ENCODE assay signal across 14 mouse cellular contexts in the genomic region with DNA sequence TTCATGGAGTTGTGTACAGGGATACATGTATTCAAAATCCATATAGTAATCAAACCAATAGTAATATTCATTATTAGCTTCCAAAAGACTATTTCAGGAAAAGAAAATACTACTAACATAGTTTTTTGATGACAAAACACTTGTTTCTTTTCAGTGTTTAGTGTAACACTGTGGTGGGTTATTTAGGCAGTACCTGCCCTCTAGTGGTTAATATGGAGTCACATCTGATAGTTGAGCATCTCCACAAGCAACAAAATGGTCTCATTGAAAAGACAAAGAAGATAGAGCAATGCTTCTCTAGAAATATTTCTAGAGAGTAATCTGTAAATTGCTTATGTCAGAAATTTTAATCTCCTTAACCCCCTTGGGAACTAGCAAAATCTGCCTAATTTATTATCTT. TPM values are rescaled to one million over a fixed set of nuclear protein-coding genes. Genes with fewer than 3 reads are reported as not detected.
DNase-seq lines count a peak whose midpoint lies in the region; ATAC-seq and TF ChIP-seq lines count a peak whose summit lies in the region.
"Had no signal": no experiment of that assay in that cellular context is flagged by ENCODE, and none has a peak within 500 bp of the region (broad histone marks: within the 10 kb centered on the region; RNA-seq: fewer than 3 reads in every experiment).

No protein-coding gene starts in this region.

- no peaks in the 10 kb centered on the region for H3K27me3 ChIP-seq in lung, embryonic 14.5 days (ENCODE audit: insufficient read depth, low read length)

- H3K4me2 ChIP-seq in lung, embryonic 14.5 days, result no peak overlapping the region

- H3K36me3 ChIP-seq in lung, embryonic 14.5 days (ENCODE audit: insufficient read depth), result peaks cover 75% of the 10 kb centered on the region

- no peak for DNase-seq in frontal cortex, postnatal 14 days (ENCODE audit: low spot score in 2 of 2)
- DNase-seq in lung, embryonic 14.5 days, result peak; percentile 57
- no peak for DNase-seq in lung, adult 2 months
- peak; percentile 64 for DNase-seq in adipocyte (ENCODE audit: low spot score)
- peak; percentile 42 for DNase-seq in retina, postnatal 1 day
- no peak for DNase-seq in urinary bladder, adult 2 months (ENCODE audit: low spot score)
- DNase-seq in adrenal gland, postnatal 4 days (ENCODE audit: low spot score in 2 of 2), result no peak
- DNase-seq: cerebellum, postnatal 25 days; layer of hippocampus, postnatal 36 days; thymus, adult 2 months had no signal

- H3K9me3 ChIP-seq in lung, embryonic 14.5 days (ENCODE audit: low read depth, low read length), result no peaks in the 10 kb centered on the region

- TF ChIP-seq CTCF in lung, embryonic 14.5 days (IDR thresholded peaks at IDR 0.05; ENCODE audit: low read depth), result peak; percentile 64
- TF ChIP-seq CTCF in lung, adult 2 months (IDR thresholded peaks at IDR 0.05; ENCODE audit: insufficient read depth, low read length), result no peak

- no peak overlapping the region for H3K4me3 ChIP-seq in lung, embryonic 14.5 days (ENCODE audit: low read depth, low read length)
- H3K4me3 ChIP-seq in lung, adult 2 months (replicated peaks; ENCODE audit: extremely low read depth, low read depth, low read length), result no peak overlapping the region

- H3K4me1 ChIP-seq in lung, embryonic 14.5 days (ENCODE audit: insufficient read depth), result no peaks in the 10 kb centered on the region
- H3K4me1 ChIP-seq in lung, adult 2 months (ENCODE audit: control insufficient read depth, insufficient read depth, low read length), result no peaks in the 10 kb centered on the region

- H3K27ac ChIP-seq in lung, embryonic 14.5 days (ENCODE audit: low read depth), result no peak overlapping the region

- no peak overlapping the region for H3K9ac ChIP-seq in lung, embryonic 14.5 days

- ATAC-seq in frontal cortex, adult (ENCODE audit: low TSS enrichment), result peak; percentile 46; the same call in 1 of the 2 replicates
- ATAC-seq in lung, embryonic 14.5 days (ENCODE audit: insufficient read depth), result no peak

- no peak for TF ChIP-seq POLR2A in lung, adult 2 months (IDR thresholded peaks at IDR 0.05; ENCODE audit: borderline replicate concordance, extremely low read depth, low read depth, low read length)

RNA-seq across cellular contexts. Expression of gene Exoc1, which starts 11.7 kb away (rescaled TPM):
- polyA plus RNA-seq in lung, embryonic 14.5 days (2014; fragmentation: Nextera tagmentation; extraction: Ambion mirVana), result 37.6 and 38.6 TPM in 2 replicates
- 16.1 and 26.3 TPM in 2 replicates for polyA plus RNA-seq in lung, adult 2 months (2012; rRNA removed)
- polyA plus RNA-seq in urinary bladder, adult 2 months (2012; rRNA removed), result 54.8 and 62.0 TPM in 2 replicates
- total RNA-seq in adrenal gland, postnatal 4 days (2021), result 10 to 100 TPM; 76.9 to 77.7 TPM

RNA-seq across cellular contexts. Expression of gene Cep135, which starts 47.7 kb away (rescaled TPM):
- 9.4 and 9.6 TPM in 2 replicates for polyA plus RNA-seq in lung, embryonic 14.5 days (2014; fragmentation: Nextera tagmentation; extraction: Ambion mirVana)
- polyA plus RNA-seq in lung, adult 2 months (2012; rRNA removed), result 1.3 and 1.8 TPM in 2 replicates
- 3.6 and 3.9 TPM in 2 replicates for polyA plus RNA-seq in urinary bladder, adult 2 months (2012; rRNA removed)
- total RNA-seq in adrenal gland, postnatal 4 days (2021), result 1 to 10 TPM; 8.4 to 9.0 TPM

RNA-seq across cellular contexts. Expression of gene Gm7271, which starts 57.0 kb away (rescaled TPM):
- polyA plus RNA-seq in lung, embryonic 14.5 days (2014; fragmentation: Nextera tagmentation; extraction: Ambion mirVana), result not detected in 2 replicates
- not detected in 2 replicates for polyA plus RNA-seq in lung, adult 2 months (2012; rRNA removed)
- polyA plus RNA-seq in urinary bladder, adult 2 months (2012; rRNA removed), result not detected in 2 replicates
- total RNA-seq in adrenal gland, postnatal 4 days (2021), result not detected
- total RNA-seq: adrenal gland, postnatal 36 days; hematopoietic stem cell, adult 5-6 weeks; layer of hippocampus, postnatal 36 days had no signal
- polyA plus RNA-seq: liver, embryonic 16.5 days; thymus, adult 2 months had no signal

Comparison
In these comparisons a context has a peak if more than half of its experiments do, and no peak if none do; other contexts are left out.
1. DNase-seq: peak in lung, embryonic 14.5 days (single experiment), adipocyte (single experiment) and retina, postnatal 1 day (single experiment); none in frontal cortex, postnatal 14 days (0 of 2), lung, adult 2 months (single experiment), urinary bladder, adult 2 months (single experiment) and adrenal gland, postnatal 4 days (0 of 2).